7 mouse cellular contexts compared by ENCODE assay signal in genomic region chr8:115375361-115376047, GRCm38 (mm10).
DNase-seq lines count a peak whose midpoint lies in the region; ATAC-seq and TF ChIP-seq lines count a peak whose summit lies in the region.

No protein-coding gene starts in this region.

- 64% methylated on average over 8 of the region's 8 CpGs for WGBS in kidney, embryonic 14.5 days
- WGBS in embryonic facial prominence, embryonic 15.5 days, result 35% methylated on average over 8 of the region's 8 CpGs
- WGBS in lung, postnatal 0 days, result 43% methylated on average over 8 of the region's 8 CpGs
- 64% methylated on average over 8 of the region's 8 CpGs for WGBS in liver, postnatal 0 days (ENCODE audit: insufficient replicate concordance)

- H3K27me3 ChIP-seq in kidney, embryonic 14.5 days (ENCODE audit: control insufficient read depth, insufficient read depth, low read length), result no peaks in the 10 kb centered on the region
- peaks cover 3% of the 10 kb centered on the region; the same call in 1 of the 2 replicates for H3K27me3 ChIP-seq in embryonic facial prominence, embryonic 15.5 days
- H3K27me3 ChIP-seq in lung, postnatal 0 days (replicated peaks; ENCODE audit: insufficient read depth, low read length), result no peaks in the 10 kb centered on the region
- H3K27me3 ChIP-seq in liver, postnatal 0 days (ENCODE audit: insufficient read depth, low read length), result no peaks in the 10 kb centered on the region

- no peak overlapping the region for H3K27ac ChIP-seq in kidney, embryonic 14.5 days (ENCODE audit: low read depth, low read length)
- H3K27ac ChIP-seq in embryonic facial prominence, embryonic 15.5 days (replicated peaks), result peak overlapping the region; percentile 29
- H3K27ac ChIP-seq in lung, postnatal 0 days (ENCODE audit: low read length), result no peak overlapping the region
- H3K27ac ChIP-seq in liver, postnatal 0 days (ENCODE audit: low read depth), result no peak overlapping the region

- no peak for TF ChIP-seq CTCF in lung, postnatal 0 days (IDR thresholded peaks at IDR 0.05)
- TF ChIP-seq CTCF in liver, postnatal 0 days (IDR thresholded peaks at IDR 0.05; ENCODE audit: low read depth), result no peak

- no peaks in the 10 kb centered on the region for H3K4me1 ChIP-seq in kidney, embryonic 14.5 days (ENCODE audit: control insufficient read depth, insufficient read depth, low read length)
- H3K4me1 ChIP-seq in embryonic facial prominence, embryonic 15.5 days, result peaks cover 33% of the 10 kb centered on the region
- H3K4me1 ChIP-seq in lung, postnatal 0 days (ENCODE audit: insufficient read depth, low read depth, low read length), result peaks cover 12% of the 10 kb centered on the region; the same call in 1 of the 2 replicates
- H3K4me1 ChIP-seq in liver, postnatal 0 days (ENCODE audit: insufficient read depth), result no peaks in the 10 kb centered on the region

- ATAC-seq in kidney, embryonic 14.5 days (ENCODE audit: low FRiP score, low TSS enrichment), result no peak
- ATAC-seq in embryonic facial prominence, embryonic 15.5 days (ENCODE audit: insufficient number of reproducible peaks, low FRiP score, low TSS enrichment, low read depth), result peak; percentile 72
- ATAC-seq in lung, postnatal 0 days, result 0 out of 2 replicates have a peak, but pooled peaks have one; percentile 28
- ATAC-seq in liver, postnatal 0 days, result no peak

- peak; percentile 14 for DNase-seq in kidney, postnatal 14 days
- peak; percentile 65 for DNase-seq in cerebellum, adult 11-12 months
- DNase-seq in lung, postnatal 0 days (ENCODE audit: low spot score), result peak; percentile 76
- no peak for DNase-seq in right cerebral cortex, adult 18-20 months
- no peak for DNase-seq in liver, postnatal 0 days

- H3K4me3 ChIP-seq in kidney, embryonic 14.5 days (ENCODE audit: low read length), result no peak overlapping the region
- H3K4me3 ChIP-seq in embryonic facial prominence, embryonic 15.5 days (replicated peaks), result no peak overlapping the region
- no peak overlapping the region for H3K4me3 ChIP-seq in lung, postnatal 0 days (ENCODE audit: low read depth, low read length)
- H3K4me3 ChIP-seq in liver, postnatal 0 days (ENCODE audit: low read depth, low read length), result no peak overlapping the region

- no peak overlapping the region for H3K9ac ChIP-seq in kidney, embryonic 14.5 days (ENCODE audit: low read depth, low read length)
- no peak overlapping the region for H3K9ac ChIP-seq in embryonic facial prominence, embryonic 15.5 days
- no peak overlapping the region for H3K9ac ChIP-seq in lung, postnatal 0 days (replicated peaks; ENCODE audit: low read depth)
- no peak overlapping the region for H3K9ac ChIP-seq in liver, postnatal 0 days (replicated peaks)

- no peaks in the 10 kb centered on the region for H3K9me3 ChIP-seq in kidney, embryonic 14.5 days (ENCODE audit: control insufficient read depth, low read length)
- H3K9me3 ChIP-seq in embryonic facial prominence, embryonic 15.5 days (replicated peaks), result no peaks in the 10 kb centered on the region
- no peaks in the 10 kb centered on the region for H3K9me3 ChIP-seq in lung, postnatal 0 days (ENCODE audit: low read length)
- H3K9me3 ChIP-seq in liver, postnatal 0 days (ENCODE audit: low read length), result no peaks in the 10 kb centered on the region

- no peak overlapping the region for H3K4me2 ChIP-seq in kidney, embryonic 14.5 days (replicated peaks; ENCODE audit: low read depth, low read length)
- H3K4me2 ChIP-seq in embryonic facial prominence, embryonic 15.5 days (replicated peaks), result no peak overlapping the region
- H3K4me2 ChIP-seq in lung, postnatal 0 days (replicated peaks; ENCODE audit: low read depth, low read length), result no peak overlapping the region
- H3K4me2 ChIP-seq in liver, postnatal 0 days (ENCODE audit: low read depth, low read length), result no peak overlapping the region

- no peak for TF ChIP-seq EP300 in lung, postnatal 0 days (IDR thresholded peaks at IDR 0.05)
- TF ChIP-seq EP300 in liver, postnatal 0 days (IDR thresholded peaks at IDR 0.05; ENCODE audit: low read depth), result no peak

- H3K36me3 ChIP-seq in kidney, embryonic 14.5 days (ENCODE audit: control insufficient read depth, insufficient read depth, low read length), result no peaks in the 10 kb centered on the region
- H3K36me3 ChIP-seq in embryonic facial prominence, embryonic 15.5 days, result no peaks in the 10 kb centered on the region
- no peaks in the 10 kb centered on the region for H3K36me3 ChIP-seq in lung, postnatal 0 days (ENCODE audit: insufficient read depth, low read length)
- H3K36me3 ChIP-seq in liver, postnatal 0 days (replicated peaks; ENCODE audit: insufficient read depth, low read length), result no peaks in the 10 kb centered on the region

Comparison
In these comparisons a context has a peak if more than half of its experiments do, and no peak if none do; other contexts are left out.
1. DNase-seq: peak in kidney, postnatal 14 days (single experiment), cerebellum, adult 11-12 months (single experiment) and lung, postnatal 0 days (single experiment); none in right cerebral cortex, adult 18-20 months (single experiment) and liver, postnatal 0 days (single experiment).
2. ATAC-seq: peak in embryonic facial prominence, embryonic 15.5 days (single experiment) and lung, postnatal 0 days (single experiment); none in kidney, embryonic 14.5 days (single experiment) and liver, postnatal 0 days (single experiment).